Mouse (Mus musculus) liver, embryonic 16.5 days (tissue): Measurements from ENCODE around the gene Nck2. TPM values are rescaled to one million over a fixed set of nuclear protein-coding genes. Genes with fewer than 3 reads are reported as not detected.

Experiments
- ATAC-seq: fragments of 200-750 bp; cut with Nextera tagmentation; 2 replicates; pipeline ENCODE4 v1.8.0; 2017; ENCODE audit warnings: low read depth, mild to moderate bottlenecking, moderate number of reproducible peaks, moderate library complexity
- H3K27ac ChIP-seq: fragments of 300-500 bp; sonication (generic); 2 replicates; pipeline ENCODE4 v1.5.1; 2014; ENCODE audit warnings: mild to moderate bottlenecking, low read length
- H3K27me3 ChIP-seq: fragments of 300-500 bp; sonication (generic); 2 replicates; pipeline ENCODE4 v1.6.1; 2014; ENCODE audit warnings: low read depth, low read length, mixed read lengths; ENCODE audit not compliant: control insufficient read depth, insufficient read depth
- H3K36me3 ChIP-seq: fragments of 300-500 bp; sonication (generic); 2 replicates; pipeline ENCODE4 v1.6.1; 2014; ENCODE audit warnings: mild to moderate bottlenecking; ENCODE audit not compliant: control insufficient read depth, insufficient read depth
- H3K4me1 ChIP-seq: fragments of 300-500 bp; sonication (generic); 2 replicates; pipeline ENCODE4 v1.6.1; 2014; ENCODE audit warnings: low read depth, low read length, mixed read lengths; ENCODE audit not compliant: control insufficient read depth
- H3K4me2 ChIP-seq: fragments of 300-500 bp; sonication (generic); 2 replicates; pipeline ENCODE4 v1.6.1; 2014; ENCODE audit warnings: low read depth, low read length, mixed read lengths
- H3K4me3 ChIP-seq: fragments of 300-500 bp; sonication (generic); 2 replicates; pipeline ENCODE4 v1.5.1; 2014; ENCODE audit warnings: low read depth, mild to moderate bottlenecking, low read length
- H3K9ac ChIP-seq: fragments of 300-500 bp; sonication (generic); 2 replicates; pipeline ENCODE4 v1.6.1; 2014; ENCODE audit warnings: low read depth, low read length
- H3K9me3 ChIP-seq: fragments of 300-500 bp; sonication (generic); replicated peaks from 2 replicates; pipeline ENCODE4 v1.6.1; 2016; ENCODE audit warnings: low read length; ENCODE audit not compliant: control insufficient read depth
- WGBS: fragments of 180-500 bp; shearing (Covaris S2); extraction: QIAGEN DNeasy Blood & Tissue Kit; methylation state at CpG from one replicate; pipeline ENCODE4 v1.1.7; 2014; ENCODE audit not compliant: insufficient replicate concordance; 5-methylcytosine and 5-hydroxymethylcytosine counted together
- polyA plus RNA-seq: library from polyadenylated mRNA; unstranded; fragments of >200 nt; fragmentation: Nextera tagmentation; extraction: Ambion mirVana; gene quantifications from 2 replicates; pipeline ENCODE4 v1.2.1, GENCODE M21; 2015

Nck2 gene
- polyA plus RNA-seq, 1 experiment from 2014 or later, result 8.4 TPM

GRCm38 (mm10) chr1:43471180-43472045, 27.0 kb downstream of the Nck2 start:
- H3K36me3 ChIP-seq, result no peaks in the 10 kb centered on the region
- no peak overlapping the region for H3K4me2 ChIP-seq
- no peak for ATAC-seq
- peaks cover 49% of the 10 kb centered on the region for H3K4me1 ChIP-seq
- no peak overlapping the region for H3K27ac ChIP-seq
- no peak overlapping the region for H3K9ac ChIP-seq
- H3K4me3 ChIP-seq, result no peak overlapping the region
- H3K9me3 ChIP-seq, result no peaks in the 10 kb centered on the region
- 68% methylated on average over 4 of the region's 4 CpGs for WGBS
- no peaks in the 10 kb centered on the region for H3K27me3 ChIP-seq

DNA sequence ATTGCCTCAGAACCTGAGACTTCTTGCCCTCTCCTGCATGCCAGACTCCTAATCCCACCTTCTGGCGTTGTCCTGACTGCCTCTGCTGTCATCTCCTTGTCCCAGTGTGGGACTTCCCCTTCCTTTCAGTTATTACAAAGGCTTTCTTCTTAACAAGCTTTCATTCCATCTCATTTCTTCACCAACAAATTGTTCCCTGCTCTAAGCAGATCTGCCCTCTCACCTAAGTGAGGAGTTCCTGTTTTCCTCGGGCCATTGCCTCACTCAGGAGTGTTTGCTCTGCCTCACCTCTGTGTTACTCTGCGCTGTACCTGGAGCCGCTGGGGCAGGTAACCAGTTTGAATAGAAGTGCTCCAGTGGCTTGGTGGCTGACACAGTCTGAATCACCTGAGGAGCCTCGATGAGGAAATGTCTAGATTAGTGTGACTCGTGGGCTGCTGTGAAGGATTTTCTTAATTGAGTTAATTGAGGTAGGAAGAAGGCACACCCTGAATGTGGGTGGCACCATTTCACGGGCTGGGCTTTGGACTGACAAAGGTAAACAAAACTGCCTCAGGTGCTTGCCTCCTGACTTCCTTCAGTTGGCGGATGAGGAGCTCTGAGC, 27.8 kb downstream of the Nck2 start:
- H3K4me1 ChIP-seq, result peaks cover 41% of the 10 kb centered on the region
- H3K9me3 ChIP-seq, result no peaks in the 10 kb centered on the region
- H3K4me3 ChIP-seq, result no peak overlapping the region
- no peaks in the 10 kb centered on the region for H3K27me3 ChIP-seq
- no peak for ATAC-seq
- no peak overlapping the region for H3K27ac ChIP-seq
- no peaks in the 10 kb centered on the region for H3K36me3 ChIP-seq
- no peak overlapping the region for H3K9ac ChIP-seq
- H3K4me2 ChIP-seq, result no peak overlapping the region
- WGBS, result 57% methylated on average over 8 of the region's 8 CpGs

DNA sequence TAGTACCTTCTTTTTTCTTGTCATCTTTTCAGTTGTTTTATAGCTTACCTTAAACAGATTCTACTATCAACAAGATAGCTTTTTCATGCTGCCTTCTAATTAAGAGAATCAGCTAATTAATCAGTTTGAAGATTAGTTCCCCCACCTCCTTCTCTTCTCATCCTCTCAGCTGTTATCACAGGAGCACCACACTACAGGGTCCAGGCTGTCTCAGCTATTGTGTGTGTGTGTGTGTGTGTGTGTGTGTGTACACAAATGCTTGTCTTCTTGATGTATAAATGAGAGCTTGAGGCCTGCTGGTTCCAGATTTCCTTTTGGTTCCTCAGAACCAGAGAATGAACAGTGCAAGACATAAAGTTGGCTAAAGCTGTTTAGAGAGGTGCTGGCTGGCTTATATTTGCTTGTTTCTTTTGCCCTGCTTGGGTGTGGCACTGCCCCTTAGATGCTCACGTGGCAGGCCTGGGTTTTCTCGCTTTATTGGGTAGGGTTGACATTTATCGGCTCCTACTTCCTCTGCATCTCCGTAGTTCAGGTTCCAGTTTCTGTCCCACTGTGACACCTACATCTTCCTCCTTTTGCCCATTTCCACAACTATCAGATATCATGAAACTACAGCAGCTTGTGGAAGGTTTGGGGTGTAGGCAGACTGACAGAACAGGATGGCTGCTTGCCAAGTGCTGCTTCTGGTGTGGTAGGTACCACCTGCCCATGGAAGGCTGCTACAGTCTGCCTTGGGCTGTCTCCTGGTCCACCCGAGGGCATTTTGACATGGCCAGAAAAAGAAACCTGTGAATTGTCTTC, 29.6 kb downstream of the Nck2 start:
- peak overlapping the region; percentile 18 for H3K4me2 ChIP-seq
- no peaks in the 10 kb centered on the region for H3K36me3 ChIP-seq
- no peaks in the 10 kb centered on the region for H3K27me3 ChIP-seq
- H3K27ac ChIP-seq, result peak overlapping the region; percentile 32
- 28% methylated on average over 5 of the region's 5 CpGs for WGBS
- ATAC-seq, result peak; percentile 54
- no peaks in the 10 kb centered on the region for H3K9me3 ChIP-seq
- no peak overlapping the region for H3K4me3 ChIP-seq
- H3K4me1 ChIP-seq, result peaks cover 33% of the 10 kb centered on the region
- no peak overlapping the region for H3K9ac ChIP-seq

GRCm38 (mm10) chr1:43474535-43475409, 30.4 kb downstream of the Nck2 start:
- Histone ChIP-seq H3K36me3 (no peaks in the 10 kb centered on the region), H3K9me3 (no peaks in the 10 kb centered on the region), H3K4me3 (no peak overlapping the region), H3K4me2 (0 out of 2 replicates have a peak overlapping the region, but pooled peaks have one; percentile 18), H3K4me1 (peaks cover 33% of the 10 kb centered on the region), H3K27ac (peak overlapping the region; percentile 28), H3K9ac (peak overlapping the region; percentile 26; the same call in 1 of the 2 replicates), H3K27me3 (no peaks in the 10 kb centered on the region)
- ATAC-seq, result peak; percentile 64
- 36% methylated on average over 6 of the region's 6 CpGs for WGBS

DNA sequence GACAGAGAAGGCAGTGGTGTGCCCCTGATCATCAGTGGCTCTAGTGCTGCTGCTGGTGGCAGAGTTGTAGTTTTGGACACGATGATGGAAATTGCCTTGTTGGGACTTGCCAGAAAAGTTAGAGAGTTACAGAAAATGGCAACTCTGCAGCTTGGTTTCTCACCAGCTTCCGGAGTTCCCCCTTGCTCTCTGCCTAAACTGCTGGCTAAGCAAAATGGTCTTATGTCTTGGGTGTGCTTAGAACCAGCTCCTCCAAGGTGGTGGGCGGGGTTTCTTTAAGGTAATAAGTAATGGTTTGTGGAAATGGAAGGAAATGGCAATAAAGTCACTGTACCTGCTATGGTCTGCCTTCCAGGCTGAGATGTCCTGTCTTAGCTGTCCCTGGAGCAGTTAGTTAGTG, 33.6 kb downstream of the Nck2 start:
- Histone ChIP-seq H3K27ac (no peak overlapping the region), H3K4me2 (no peak overlapping the region), H3K4me1 (peaks cover 19% of the 10 kb centered on the region), H3K36me3 (no peaks in the 10 kb centered on the region), H3K27me3 (no peaks in the 10 kb centered on the region), H3K9me3 (no peaks in the 10 kb centered on the region), H3K4me3 (no peak overlapping the region), H3K9ac (no peak overlapping the region)
- 84% methylated on average over 3 of the region's 3 CpGs for WGBS
- ATAC-seq, result no peak

GRCm38 (mm10) chr1:43485204-43485603, 40.8 kb downstream of the Nck2 start:
- 0 out of 2 replicates have a peak overlapping the region, but pooled peaks have one; percentile 25 for H3K4me2 ChIP-seq
- WGBS, result 75% methylated on average over 9 of the region's 9 CpGs
- no peaks in the 10 kb centered on the region for H3K9me3 ChIP-seq
- ATAC-seq, result peak; percentile 62
- no peaks in the 10 kb centered on the region for H3K27me3 ChIP-seq
- H3K36me3 ChIP-seq, result no peaks in the 10 kb centered on the region
- peak overlapping the region; percentile 62; the same call in 1 of the 2 replicates for H3K27ac ChIP-seq
- H3K9ac ChIP-seq, result no peak overlapping the region
- H3K4me3 ChIP-seq, result no peak overlapping the region
- peaks cover 11% of the 10 kb centered on the region for H3K4me1 ChIP-seq

DNA sequence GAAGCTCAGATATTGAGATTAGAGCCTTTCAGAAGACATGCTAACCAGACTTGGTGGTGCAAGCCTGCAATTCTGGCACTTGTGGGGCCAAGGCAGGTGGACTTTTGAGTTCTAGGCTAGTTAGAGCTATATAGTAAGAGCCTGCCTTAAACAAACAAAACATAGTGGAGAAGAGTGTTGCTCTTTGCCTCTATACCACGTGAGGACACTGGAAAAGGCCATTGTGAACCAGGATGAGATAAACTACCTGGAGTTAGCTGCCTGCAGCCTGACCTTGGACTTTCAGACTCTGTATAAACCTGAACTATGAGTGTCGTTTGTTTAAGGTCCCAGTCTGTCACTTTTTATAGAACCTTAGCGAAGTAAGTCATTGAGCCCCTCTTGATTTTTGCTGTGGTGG, 42.1 kb downstream of the Nck2 start:
- WGBS, result 57% methylated on average over 3 of the region's 3 CpGs
- H3K27me3 ChIP-seq, result no peaks in the 10 kb centered on the region
- peak; percentile 88 for ATAC-seq

DNA sequence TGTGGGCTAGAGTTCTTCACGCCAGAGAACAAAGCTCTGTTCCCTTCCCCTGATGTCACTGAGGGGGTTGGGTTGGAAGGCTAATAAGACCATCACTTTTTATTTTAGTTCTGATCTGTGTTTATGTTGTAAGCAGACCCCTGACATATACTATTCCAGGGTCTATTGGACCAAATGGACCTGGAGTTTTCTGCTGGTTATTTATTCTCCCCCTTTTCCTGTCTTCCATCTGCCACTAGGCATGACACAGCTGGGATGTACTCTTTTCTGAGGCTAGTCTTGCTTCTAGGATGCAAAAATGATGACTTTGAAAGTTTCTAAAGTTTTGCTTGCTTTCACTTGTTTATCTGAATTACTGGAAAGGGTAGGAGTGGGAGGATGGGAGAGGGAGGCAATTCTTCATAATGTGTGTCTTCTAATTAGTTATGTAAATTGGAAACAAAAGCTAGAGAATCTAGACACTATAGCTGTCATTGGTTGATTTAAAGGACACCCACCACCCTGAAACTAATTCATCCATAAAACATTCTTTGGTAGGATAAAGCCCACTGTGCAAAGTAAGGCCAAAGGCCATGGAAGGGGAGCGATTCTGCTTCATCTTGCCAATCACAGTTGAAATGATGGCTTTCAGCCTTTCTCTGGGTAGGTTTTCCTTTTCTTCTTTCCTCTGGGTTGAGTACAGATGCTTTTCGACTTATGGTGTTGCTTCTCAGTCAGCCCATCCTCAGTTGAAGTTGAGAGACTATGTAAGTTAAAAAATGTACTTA, 42.8 kb downstream of the Nck2 start:
- H3K9ac ChIP-seq, result no peak overlapping the region
- H3K4me2 ChIP-seq, result no peak overlapping the region
- no peaks in the 10 kb centered on the region for H3K27me3 ChIP-seq
- 74% methylated on average over 3 of the region's 3 CpGs for WGBS
- H3K27ac ChIP-seq, result no peak overlapping the region
- no peaks in the 10 kb centered on the region for H3K9me3 ChIP-seq
- no peaks in the 10 kb centered on the region for H3K36me3 ChIP-seq
- no peak overlapping the region for H3K4me3 ChIP-seq
- ATAC-seq, result no peak
- peaks cover 11% of the 10 kb centered on the region for H3K4me1 ChIP-seq

More for the DNA sequence above, 42.1 kb downstream of the Nck2 start:
- Histone ChIP-seq H3K4me3 (no peak overlapping the region), H3K4me2 (no peak overlapping the region), H3K27ac (peak overlapping the region; percentile 62), H3K9ac (no peak overlapping the region), H3K9me3 (no peaks in the 10 kb centered on the region), H3K4me1 (peaks cover 11% of the 10 kb centered on the region), H3K36me3 (no peaks in the 10 kb centered on the region)
